Mouse (Mus musculus) C2C12 (cell line): ENCODE data around the gene Prkcz. TPM values are rescaled to one million over a fixed set of nuclear protein-coding genes. Genes with fewer than 3 reads are reported as not detected.

Source experiments
- H3K27me3 ChIP-seq: one replicate; pipeline ENCODE4 v1.6.1; 2011; ENCODE audit not compliant: control insufficient read depth, insufficient read depth, insufficient read length
- H3K36me3 ChIP-seq: one replicate; pipeline ENCODE4 v1.6.1; 2011; ENCODE audit not compliant: control insufficient read depth, insufficient read depth
- H3K4me3 ChIP-seq: one replicate; pipeline ENCODE4 v1.5.1; 2011; ENCODE audit warnings: mild to moderate bottlenecking, control low read depth; ENCODE audit not compliant: poor library complexity, insufficient read depth, severe bottlenecking
- H3K79me2 ChIP-seq: one replicate; pipeline ENCODE4 v1.6.1; 2011; ENCODE audit not compliant: control insufficient read depth, insufficient read depth
- H3K79me3 ChIP-seq: one replicate; pipeline ENCODE4 v1.6.1; 2011; ENCODE audit warnings: low read depth, control low read depth
- H3ac ChIP-seq: one replicate; pipeline ENCODE3; 2011; ENCODE audit warnings: low read depth; ENCODE audit not compliant: control insufficient read depth, insufficient read length
- CEBPB ChIP-seq: IDR thresholded peaks from one replicate; pipeline ENCODE4 v1.6.1; 2011; ENCODE audit warnings: low read depth, mild to moderate bottlenecking, control low read depth, moderate library complexity
- CTCF ChIP-seq: IDR thresholded peaks from one replicate; pipeline ENCODE4 v1.5.1; 2011; ENCODE audit not compliant: control insufficient read depth, insufficient read depth, insufficient read length
- FOSL1 ChIP-seq: IDR thresholded peaks from one replicate; pipeline ENCODE4 v1.8.0; 2011; ENCODE audit warnings: mild to moderate bottlenecking, low read length; ENCODE audit not compliant: poor library complexity, insufficient read depth, severe bottlenecking
- MAX ChIP-seq: IDR thresholded peaks from one replicate; pipeline ENCODE4 v1.6.1; 2011; ENCODE audit warnings: mild to moderate bottlenecking, control low read depth
- MYOD1 ChIP-seq: IDR thresholded peaks from one replicate; pipeline ENCODE4 v1.6.1; 2011; ENCODE audit warnings: low read depth; ENCODE audit not compliant: control insufficient read depth, insufficient read length
- MYOG ChIP-seq: IDR thresholded peaks from one replicate; pipeline ENCODE4 v1.6.1; 2011; ENCODE audit not compliant: control insufficient read depth, insufficient read length; ENCODE audit errors: extremely low read depth
- USF1 ChIP-seq: IDR thresholded peaks from one replicate; pipeline ENCODE4 v1.6.1; 2011; ENCODE audit warnings: low read depth, mild to moderate bottlenecking, control low read depth, moderate library complexity
- polyA plus RNA-seq: library from polyadenylated mRNA; unstranded; fragments of >200 nt; fragmentation: generic; extraction: Trizol; gene quantifications from one replicate; pipeline ENCODE4 v1.2.1, GENCODE M21; 2012; ENCODE audit warnings: missing spikeins

Prkcz gene
- polyA plus RNA-seq, 1 experiment, result 0.06 TPM

DNA sequence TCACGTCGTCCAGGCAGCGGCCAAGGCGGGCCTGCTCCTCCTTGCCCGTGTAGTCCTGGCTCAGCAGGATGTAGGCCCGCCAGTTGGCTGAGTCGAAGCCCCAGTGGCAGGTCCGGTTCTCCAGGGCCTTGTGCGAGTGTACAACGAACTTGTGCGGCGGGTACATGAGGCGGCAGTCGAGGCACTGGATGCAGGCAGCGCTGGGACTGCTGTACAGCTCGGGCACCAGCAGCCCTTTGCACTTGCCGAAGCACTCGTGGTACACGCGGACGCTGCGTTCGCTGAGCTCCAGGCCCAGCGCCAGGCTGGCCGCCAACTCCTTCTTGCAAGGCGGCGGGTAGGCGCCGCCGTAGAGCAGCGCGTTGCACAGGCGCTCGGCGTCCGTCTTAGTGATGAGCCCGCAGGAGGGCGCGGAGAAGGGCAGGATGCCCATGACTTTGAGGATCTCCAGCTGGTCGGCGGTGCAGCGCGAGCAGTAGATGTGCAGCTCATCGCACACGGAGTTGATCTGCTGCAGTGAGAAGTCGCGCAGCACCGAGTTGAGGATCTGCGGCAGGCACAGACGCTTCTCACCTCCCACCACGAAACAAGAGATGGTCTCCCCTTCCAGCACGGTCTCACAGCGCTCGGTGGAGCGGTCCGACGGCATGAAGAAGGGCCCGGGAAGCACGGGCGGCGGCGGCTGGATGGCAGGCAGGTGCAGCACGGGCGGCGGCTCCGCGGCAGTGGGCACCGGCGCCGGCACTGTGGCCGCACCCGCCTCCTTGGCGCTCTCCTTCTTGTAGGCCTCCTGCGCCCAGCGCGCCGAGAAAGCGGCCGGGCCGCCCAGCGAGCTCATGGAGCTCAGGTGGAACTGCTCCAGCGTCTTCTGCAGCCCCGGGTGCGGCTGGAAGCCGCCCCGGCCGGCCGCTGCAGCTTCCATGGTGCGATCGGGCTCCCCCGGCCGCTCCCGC, 139.3 kb downstream of the Prkcz start:
- peak overlapping the region; percentile 75 for H3ac ChIP-seq
- H3K27me3 ChIP-seq, result no peaks in the 10 kb centered on the region
- peak overlapping the region; percentile 78 for H3K4me3 ChIP-seq
- peaks cover 53% of the 10 kb centered on the region for H3K79me3 ChIP-seq
- H3K79me2 ChIP-seq, result peaks cover 57% of the 10 kb centered on the region
- H3K36me3 ChIP-seq, result peaks cover 9% of the 10 kb centered on the region
- TF ChIP-seq CEBPB (no peak), MAX (peak; percentile 12)

GRCm38 (mm10) chr4:155221106-155221505, 140.1 kb downstream of the Prkcz start:
- H3K36me3 ChIP-seq, result peaks cover 9% of the 10 kb centered on the region
- H3K79me2 ChIP-seq, result peaks cover 65% of the 10 kb centered on the region
- peak overlapping the region; percentile 78 for H3K4me3 ChIP-seq
- H3K27me3 ChIP-seq, result no peaks in the 10 kb centered on the region
- peaks cover 58% of the 10 kb centered on the region for H3K79me3 ChIP-seq
- no peak for TF ChIP-seq CTCF
- TF ChIP-seq FOSL1, result no peak
- peak overlapping the region; percentile 75 for H3ac ChIP-seq

DNA sequence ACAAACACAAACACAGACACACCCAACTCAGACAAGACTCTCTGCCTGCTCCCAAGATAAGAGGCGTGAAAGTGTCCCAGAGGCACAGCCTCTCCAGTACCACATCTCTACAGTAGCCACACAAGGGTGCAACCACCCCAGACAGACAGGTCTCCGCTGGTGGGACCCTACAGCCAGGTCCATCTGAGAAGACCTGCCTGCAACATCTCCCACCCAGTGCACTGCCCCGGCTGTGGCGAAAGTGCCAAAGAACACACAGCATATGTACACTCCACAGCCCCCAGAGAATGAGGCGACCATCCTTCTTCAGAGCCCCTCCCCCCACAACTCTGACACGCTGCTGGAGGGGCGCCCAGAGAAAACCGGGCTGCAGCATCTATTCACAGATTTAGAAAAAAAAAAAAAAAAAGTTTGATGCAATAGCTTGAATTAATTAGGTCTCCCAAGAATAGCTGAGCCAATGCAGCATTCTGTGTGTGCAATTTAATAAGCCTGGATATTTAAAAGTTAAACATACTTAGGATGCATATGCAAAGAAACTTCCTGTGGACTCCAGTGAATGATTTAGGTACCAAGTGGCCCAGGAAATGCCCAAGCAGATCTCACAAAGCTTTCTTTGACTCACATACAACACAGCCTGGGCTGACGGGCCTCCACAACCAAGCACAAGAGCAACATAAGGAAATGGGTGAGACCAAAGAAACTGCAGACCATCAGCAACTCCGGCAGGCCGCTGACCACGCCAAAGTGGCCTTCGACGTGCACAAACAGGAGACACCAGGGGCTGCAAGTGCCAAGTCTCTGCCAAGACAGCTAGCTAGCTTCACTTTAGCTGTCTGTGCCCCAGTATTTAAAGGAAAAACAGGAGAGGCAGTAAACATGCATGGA, 140.7 kb downstream of the Prkcz start:
- peaks cover 62% of the 10 kb centered on the region for H3K79me3 ChIP-seq
- TF ChIP-seq FOSL1 (no peak), USF1 (no peak), MYOD1 (no peak), CTCF (no peak), MAX (no peak), MYOG (no peak), CEBPB (no peak)
- H3K36me3 ChIP-seq, result peaks cover 9% of the 10 kb centered on the region
- H3ac ChIP-seq, result peak overlapping the region; percentile 75
- peak overlapping the region; percentile 78 for H3K4me3 ChIP-seq
- no peaks in the 10 kb centered on the region for H3K27me3 ChIP-seq
- peaks cover 72% of the 10 kb centered on the region for H3K79me2 ChIP-seq

DNA sequence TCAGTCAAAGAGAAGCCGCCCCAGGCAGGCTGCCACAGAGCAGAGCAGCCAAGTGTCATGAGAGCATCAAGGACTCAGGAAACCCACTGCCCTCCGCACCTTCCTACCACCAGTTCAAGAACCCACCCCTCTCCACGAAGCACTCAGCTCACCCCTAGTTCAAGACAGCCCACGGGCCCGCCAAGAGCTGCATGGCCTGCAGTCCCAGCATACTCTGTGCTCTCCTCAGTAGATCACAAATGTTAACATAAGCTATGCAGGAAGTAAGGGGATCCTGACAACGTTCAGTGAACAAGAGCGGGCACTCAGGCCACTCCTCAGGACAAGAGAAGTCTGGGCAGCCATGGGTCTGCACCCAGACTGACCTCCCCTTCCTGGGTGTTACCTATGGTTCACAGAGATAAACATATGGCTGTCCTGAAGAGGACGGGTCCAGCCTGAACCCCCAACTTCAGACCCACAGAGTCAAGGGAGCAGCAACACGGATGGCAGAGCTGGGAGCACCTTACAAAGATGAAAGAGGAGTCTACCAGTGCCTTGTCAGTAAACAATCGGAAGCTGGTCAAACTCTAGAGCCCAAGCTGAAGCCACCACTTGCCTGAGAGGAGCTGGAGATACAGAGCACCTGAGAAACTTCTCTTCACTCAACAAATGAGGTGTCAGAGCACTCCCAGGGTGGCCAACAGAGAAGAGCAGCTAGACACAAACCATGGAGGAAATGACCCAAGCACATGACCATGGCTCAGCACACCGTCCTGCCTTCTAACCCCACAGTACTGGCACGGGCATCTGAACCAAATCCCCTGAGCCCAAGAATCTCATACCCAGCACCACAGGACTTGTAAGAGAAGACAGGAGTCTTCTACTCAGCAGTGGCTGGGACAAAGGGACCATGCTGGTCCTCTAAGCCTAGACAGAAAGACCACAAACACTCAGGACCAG, 141.6 kb downstream of the Prkcz start:
- peaks cover 72% of the 10 kb centered on the region for H3K79me3 ChIP-seq
- peaks cover 81% of the 10 kb centered on the region for H3K79me2 ChIP-seq
- H3K4me3 ChIP-seq, result peak overlapping the region; percentile 78
- peak; percentile 62 for TF ChIP-seq USF1
- no peak for TF ChIP-seq CEBPB
- peaks cover 9% of the 10 kb centered on the region for H3K36me3 ChIP-seq
- no peaks in the 10 kb centered on the region for H3K27me3 ChIP-seq
- peak overlapping the region; percentile 61 for H3ac ChIP-seq

GRCm38 (mm10) chr4:155218104-155218732, 142.9 kb downstream of the Prkcz start:
- Histone ChIP-seq H3K27me3 (no peaks in the 10 kb centered on the region), H3K4me3 (no peak overlapping the region), H3K79me2 (peaks cover 94% of the 10 kb centered on the region), H3K36me3 (peaks cover 9% of the 10 kb centered on the region), H3K79me3 (peaks cover 85% of the 10 kb centered on the region), H3ac (no peak overlapping the region)
- TF ChIP-seq CTCF (no peak), CEBPB (no peak), FOSL1 (no peak), MYOG (no peak), USF1 (no peak), MYOD1 (no peak), MAX (no peak)
